Mouse (Mus musculus): ENCODE data around the gene Scd2. TPM values are rescaled to one million over a fixed set of nuclear protein-coding genes. Genes with fewer than 3 reads are reported as not detected.
"Not testable (repeated sequence)": the region's sequence is repeated elsewhere in the genome, so short reads cannot be mapped to it uniquely, and the experiment has no call there.

The Scd2 gene
- polyA plus RNA-seq, 1 experiment from 2014 or later: 298 TPM

DNA sequence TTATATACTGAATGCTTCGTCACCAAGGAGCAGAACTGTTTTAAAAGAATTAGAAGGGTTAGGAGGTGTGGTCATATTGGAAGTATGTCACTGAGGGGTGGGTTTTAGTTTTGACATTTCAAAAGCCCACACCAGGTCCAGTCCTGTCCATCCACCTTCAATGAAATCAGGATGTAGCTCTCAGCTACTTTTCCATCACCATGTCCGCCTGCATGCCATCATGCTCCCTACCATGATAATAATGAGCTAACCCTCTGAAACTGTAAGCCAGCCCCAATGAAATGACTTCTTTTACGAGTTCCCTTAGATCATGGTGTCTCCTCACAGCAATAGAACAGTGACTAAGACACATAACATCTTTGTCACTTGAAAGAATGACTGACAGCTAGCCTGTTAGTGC, 26.8 kb downstream of the Scd2 start:
- Histone ChIP-seq H3K9me3 (replicated peaks; ENCODE audit: control insufficient read depth, low read length) (no peaks in the 10 kb centered on the region), H3K27ac (replicated peaks; ENCODE audit: low read depth, low read length) (no peak overlapping the region), H3K36me3 (replicated peaks; ENCODE audit: control insufficient read depth, insufficient read depth, low read depth, low read length) (no peaks in the 10 kb centered on the region), H3K4me3 (ENCODE audit: low read depth, low read length) (no peak overlapping the region), H3K4me1 (ENCODE audit: control insufficient read depth, insufficient read depth, low read length) (no peaks in the 10 kb centered on the region), H3K27me3 (ENCODE audit: control insufficient read depth, insufficient read depth, low read length) (no peaks in the 10 kb centered on the region), H3K4me2 (ENCODE audit: low read depth, low read length) (no peak overlapping the region), H3K9ac (replicated peaks; ENCODE audit: low read length) (no peak overlapping the region)
- ATAC-seq (replicated peaks; ENCODE audit: insufficient number of reproducible peaks, low FRiP score, low TSS enrichment, low read depth) (no peak), DNase-seq (ENCODE audit: low spot score) (no peak)
- 79% methylated on average over 3 of the region's 3 CpGs for WGBS

- no peak overlapping the region for H3K27ac ChIP-seq (replicated peaks; ENCODE audit: low read depth, low read length)
- WGBS: 81% methylated on average over 4 of the region's 4 CpGs
- no peaks in the 10 kb centered on the region for H3K4me1 ChIP-seq (ENCODE audit: control insufficient read depth, insufficient read depth, low read length)
- H3K27me3 ChIP-seq (ENCODE audit: control insufficient read depth, insufficient read depth, low read length): no peaks in the 10 kb centered on the region
- H3K4me2 ChIP-seq (ENCODE audit: low read depth, low read length): no peak overlapping the region
- DNase-seq (ENCODE audit: low spot score) (no peak), ATAC-seq (replicated peaks; ENCODE audit: insufficient number of reproducible peaks, low FRiP score, low TSS enrichment, low read depth) (no peak)
- H3K36me3 ChIP-seq (replicated peaks; ENCODE audit: control insufficient read depth, insufficient read depth, low read depth, low read length): no peaks in the 10 kb centered on the region
- no peaks in the 10 kb centered on the region for H3K9me3 ChIP-seq (replicated peaks; ENCODE audit: control insufficient read depth, low read length)
- no peak overlapping the region for H3K4me3 ChIP-seq (ENCODE audit: low read depth, low read length)
- no peak overlapping the region for H3K9ac ChIP-seq (replicated peaks; ENCODE audit: low read length)
Observed at GRCm38 (mm10) chr19:44321201-44321600, 27.7 kb downstream of the Scd2 start.

DNA sequence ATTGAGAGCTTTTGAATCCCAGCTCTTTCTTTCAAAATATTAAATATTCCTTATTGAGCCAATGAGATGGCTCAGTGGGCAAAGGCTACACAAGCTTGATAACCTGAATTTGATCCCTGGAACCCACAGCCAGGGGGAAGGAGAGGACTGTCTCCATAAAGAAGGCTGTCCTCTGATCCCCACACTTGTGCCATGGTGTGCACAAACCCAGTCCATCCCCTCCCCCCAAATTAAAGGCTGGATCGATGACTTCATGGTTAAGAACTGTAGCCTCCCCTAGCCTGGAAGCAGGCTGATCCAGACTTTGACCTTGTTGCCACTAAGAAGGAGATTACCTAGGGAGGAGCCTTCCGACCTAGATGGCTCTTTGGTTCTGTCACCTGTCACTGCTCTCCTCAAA, 28.2 kb downstream of the Scd2 start:
- Histone ChIP-seq H3K4me1 (ENCODE audit: control insufficient read depth, insufficient read depth, low read length) (no peaks in the 10 kb centered on the region), H3K4me2 (ENCODE audit: low read depth, low read length) (no peak overlapping the region), H3K36me3 (replicated peaks; ENCODE audit: control insufficient read depth, insufficient read depth, low read depth, low read length) (no peaks in the 10 kb centered on the region), H3K27me3 (ENCODE audit: control insufficient read depth, insufficient read depth, low read length) (no peaks in the 10 kb centered on the region), H3K27ac (replicated peaks; ENCODE audit: low read depth, low read length) (no peak overlapping the region), H3K9me3 (replicated peaks; ENCODE audit: control insufficient read depth, low read length) (no peaks in the 10 kb centered on the region), H3K9ac (replicated peaks; ENCODE audit: low read length) (no peak overlapping the region), H3K4me3 (ENCODE audit: low read depth, low read length) (no peak overlapping the region)
- WGBS: 78% methylated on average over 2 of the region's 2 CpGs
- DNase-seq (ENCODE audit: low spot score) (no peak), ATAC-seq (replicated peaks; ENCODE audit: insufficient number of reproducible peaks, low FRiP score, low TSS enrichment, low read depth) (no peak)

GRCm38 (mm10) chr19:44329566-44329965, 36.1 kb downstream of the Scd2 start:
- Histone ChIP-seq H3K4me1 (ENCODE audit: control insufficient read depth, insufficient read depth, low read length) (no peaks in the 10 kb centered on the region), H3K9ac (replicated peaks; ENCODE audit: low read length) (no peak overlapping the region), H3K36me3 (replicated peaks; ENCODE audit: control insufficient read depth, insufficient read depth, low read depth, low read length) (no peaks in the 10 kb centered on the region), H3K4me2 (ENCODE audit: low read depth, low read length) (no peak overlapping the region), H3K9me3 (replicated peaks; ENCODE audit: control insufficient read depth, low read length) (no peaks in the 10 kb centered on the region), H3K4me3 (ENCODE audit: low read depth, low read length) (no peak overlapping the region), H3K27ac (replicated peaks; ENCODE audit: low read depth, low read length) (no peak overlapping the region), H3K27me3 (ENCODE audit: control insufficient read depth, insufficient read depth, low read length) (no peaks in the 10 kb centered on the region)
- WGBS: 93% methylated on average over 2 of the region's 2 CpGs
- ATAC-seq (replicated peaks; ENCODE audit: insufficient number of reproducible peaks, low FRiP score, low TSS enrichment, low read depth) (no peak), DNase-seq (ENCODE audit: low spot score) (no peak)

GRCm38 (mm10) chr19:44331128-44331527, 37.7 kb downstream of the Scd2 start:
- not testable (repeated sequence) for H3K9me3 ChIP-seq (replicated peaks; ENCODE audit: control insufficient read depth, low read length); H3K4me3 ChIP-seq (ENCODE audit: low read depth, low read length); H3K27ac ChIP-seq (replicated peaks; ENCODE audit: low read depth, low read length); H3K4me2 ChIP-seq (ENCODE audit: low read depth, low read length); H3K4me1 ChIP-seq (ENCODE audit: control insufficient read depth, insufficient read depth, low read length); H3K9ac ChIP-seq (replicated peaks; ENCODE audit: low read length); H3K36me3 ChIP-seq (replicated peaks; ENCODE audit: control insufficient read depth, insufficient read depth, low read depth, low read length); DNase-seq (ENCODE audit: low spot score); ATAC-seq (replicated peaks; ENCODE audit: insufficient number of reproducible peaks, low FRiP score, low TSS enrichment, low read depth); H3K27me3 ChIP-seq (ENCODE audit: control insufficient read depth, insufficient read depth, low read length)
- 94% methylated on average over 1 of the region's 1 CpGs for WGBS

GRCm38 (mm10) chr19:44331911-44332310, 38.4 kb downstream of the Scd2 start:
- H3K4me1 ChIP-seq (ENCODE audit: control insufficient read depth, insufficient read depth, low read length): no peaks in the 10 kb centered on the region
- H3K4me3 ChIP-seq (ENCODE audit: low read depth, low read length): no peak overlapping the region
- no peaks in the 10 kb centered on the region for H3K36me3 ChIP-seq (replicated peaks; ENCODE audit: control insufficient read depth, insufficient read depth, low read depth, low read length)
- ATAC-seq (replicated peaks; ENCODE audit: insufficient number of reproducible peaks, low FRiP score, low TSS enrichment, low read depth) (no peak), DNase-seq (ENCODE audit: low spot score) (no peak)
- H3K9me3 ChIP-seq (replicated peaks; ENCODE audit: control insufficient read depth, low read length): no peaks in the 10 kb centered on the region
- no peaks in the 10 kb centered on the region for H3K27me3 ChIP-seq (ENCODE audit: control insufficient read depth, insufficient read depth, low read length)
- WGBS: 82% methylated on average over 5 of the region's 5 CpGs
- H3K27ac ChIP-seq (replicated peaks; ENCODE audit: low read depth, low read length): no peak overlapping the region
- no peak overlapping the region for H3K9ac ChIP-seq (replicated peaks; ENCODE audit: low read length)
- H3K4me2 ChIP-seq (ENCODE audit: low read depth, low read length): no peak overlapping the region

GRCm38 (mm10) chr19:44332326-44332725, 38.9 kb downstream of the Scd2 start:
- Histone ChIP-seq H3K36me3 (replicated peaks; ENCODE audit: control insufficient read depth, insufficient read depth, low read depth, low read length) (no peaks in the 10 kb centered on the region), H3K9ac (replicated peaks; ENCODE audit: low read length) (no peak overlapping the region), H3K9me3 (replicated peaks; ENCODE audit: control insufficient read depth, low read length) (no peaks in the 10 kb centered on the region), H3K4me1 (ENCODE audit: control insufficient read depth, insufficient read depth, low read length) (no peaks in the 10 kb centered on the region), H3K27me3 (ENCODE audit: control insufficient read depth, insufficient read depth, low read length) (no peaks in the 10 kb centered on the region), H3K27ac (replicated peaks; ENCODE audit: low read depth, low read length) (no peak overlapping the region), H3K4me3 (ENCODE audit: low read depth, low read length) (no peak overlapping the region), H3K4me2 (ENCODE audit: low read depth, low read length) (no peak overlapping the region)
- DNase-seq (ENCODE audit: low spot score): no peak
- 54% methylated on average over 8 of the region's 8 CpGs for WGBS
- no peak for ATAC-seq (replicated peaks; ENCODE audit: insufficient number of reproducible peaks, low FRiP score, low TSS enrichment, low read depth)

- H3K4me2 ChIP-seq (ENCODE audit: low read depth, low read length): no peak within 1 kb of the TSS
- ATAC-seq (replicated peaks; ENCODE audit: insufficient number of reproducible peaks, low FRiP score, low TSS enrichment, low read depth): no peak
- H3K27ac ChIP-seq (replicated peaks; ENCODE audit: low read depth, low read length): no peak within 1 kb of the TSS
- no peaks in the 10 kb centered on the region for H3K9me3 ChIP-seq (replicated peaks; ENCODE audit: control insufficient read depth, low read length)
- DNase-seq (ENCODE audit: low spot score): no peak
- H3K4me3 ChIP-seq (ENCODE audit: low read depth, low read length): no peak within 1 kb of the TSS
- no peak within 1 kb of the TSS for H3K9ac ChIP-seq (replicated peaks; ENCODE audit: low read length)
- 85% methylated on average over 10 of the region's 10 CpGs for WGBS
- no peaks in the 10 kb centered on the region for H3K27me3 ChIP-seq (ENCODE audit: control insufficient read depth, insufficient read depth, low read length)
- no peaks in the 10 kb centered on the region for H3K36me3 ChIP-seq (replicated peaks; ENCODE audit: control insufficient read depth, insufficient read depth, low read depth, low read length)
- H3K4me1 ChIP-seq (ENCODE audit: control insufficient read depth, insufficient read depth, low read length): no peaks in the 10 kb centered on the region
Observed at GRCm38 (mm10) chr19:44332833-44333623, 39.6 kb downstream of the Scd2 start, which contains the start of gene Scd4. TSS of gene Scd4 (plus strand) at chr19:44333092.
